Mouse (Mus musculus) kidney, postnatal 0 days (tissue): ENCODE results near the gene Ankrd33b. TPM values are rescaled to one million over a fixed set of nuclear protein-coding genes. Genes with fewer than 3 reads are reported as not detected.

Source experiments
- ATAC-seq: fragments of 200-750 bp; cut with Nextera tagmentation; replicated peaks from 2 replicates; pipeline ENCODE4 v1.8.0; 2017; ENCODE audit warnings: low read depth, moderate number of reproducible peaks, moderate TSS enrichment, moderate library complexity; ENCODE audit not compliant: low FRiP score
- DNase-seq: peaks from one replicate; pipeline ENCODE4 v3.0.0-alpha.2; 2016; ENCODE audit warnings: low spot score
- H3K27ac ChIP-seq: fragments of 300-500 bp; sonication (generic); 2 replicates; pipeline ENCODE4 v1.5.1; 2014; ENCODE audit warnings: mild to moderate bottlenecking
- H3K27me3 ChIP-seq: fragments of 300-500 bp; sonication (generic); 2 replicates; pipeline ENCODE4 v1.6.1; 2014; ENCODE audit warnings: low read length, mixed read lengths; ENCODE audit not compliant: insufficient read depth
- H3K36me3 ChIP-seq: fragments of 300-500 bp; sonication (generic); 2 replicates; pipeline ENCODE4 v1.6.1; 2014; ENCODE audit warnings: low read length, mixed read lengths; ENCODE audit not compliant: insufficient read depth
- H3K4me1 ChIP-seq: fragments of 300-500 bp; sonication (generic); replicated peaks from 2 replicates; pipeline ENCODE4 v1.6.1; 2014; ENCODE audit warnings: antibody characterized with exemption, low read length, mixed read lengths; ENCODE audit not compliant: insufficient read depth
- H3K4me2 ChIP-seq: fragments of 300-500 bp; sonication (generic); 2 replicates; pipeline ENCODE4 v1.6.1; 2014; ENCODE audit warnings: mild to moderate bottlenecking, low read length, moderate library complexity, mixed read lengths
- H3K4me3 ChIP-seq: fragments of 300-500 bp; sonication (generic); replicated peaks from 2 replicates; pipeline ENCODE4 v1.5.1; 2014; ENCODE audit warnings: low read depth, low read length
- H3K9ac ChIP-seq: fragments of 300-500 bp; sonication (generic); 2 replicates; pipeline ENCODE4 v1.6.1; 2014; ENCODE audit warnings: low read depth, low read length
- H3K9me3 ChIP-seq: fragments of 300-500 bp; sonication (generic); replicated peaks from 2 replicates; pipeline ENCODE4 v1.6.1; 2016; ENCODE audit warnings: low read length, inconsistent platforms, mixed read lengths
- CTCF ChIP-seq: IDR thresholded peaks from 2 replicates; pipeline ENCODE4 v1.5.1; 2016; ENCODE audit warnings: antibody characterized with exemption, low read depth, mild to moderate bottlenecking, moderate library complexity
- WGBS: fragments of 180-500 bp; shearing (Covaris S2); extraction: QIAGEN DNeasy Blood & Tissue Kit; methylation state at CpG from one replicate; pipeline ENCODE4 v1.1.7; 2014; 5-methylcytosine and 5-hydroxymethylcytosine counted together
- polyA plus RNA-seq: library from polyadenylated mRNA; unstranded; fragments of >200 nt; fragmentation: Nextera tagmentation; extraction: Ambion mirVana; gene quantifications from 2 replicates; pipeline ENCODE4 v1.2.1, GENCODE M21; 2015

Gene Ankrd33b
- polyA plus RNA-seq, 1 experiment from 2014 or later = 12.0 TPM

DNA sequence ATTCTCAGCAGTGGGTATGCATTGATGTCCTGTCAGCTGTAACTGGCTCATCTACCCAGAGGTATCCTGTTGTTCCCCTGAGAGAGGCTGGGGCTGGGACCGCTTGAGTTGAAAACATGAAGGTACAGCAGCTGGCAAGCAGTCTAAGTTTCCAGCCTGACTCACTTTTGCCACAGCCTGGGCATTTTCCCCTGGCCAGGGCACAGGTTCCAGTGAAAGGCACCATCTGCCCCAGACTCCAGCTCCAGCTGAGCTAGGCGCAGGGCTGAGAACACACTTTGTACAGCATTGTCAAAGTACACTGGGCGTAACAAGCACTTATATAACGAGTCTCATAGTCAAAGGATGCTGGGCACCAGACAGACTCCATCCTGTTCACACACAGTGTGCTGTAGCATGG, 113.6 kb downstream of the Ankrd33b start:
- Histone ChIP-seq H3K36me3 (no peaks in the 10 kb centered on the region), H3K9me3 (no peaks in the 10 kb centered on the region), H3K4me3 (no peak overlapping the region), H3K4me1 (0 out of 2 replicates have a peak, but pooled peaks cover 13% of the 10 kb centered on the region), H3K27ac (no peak overlapping the region), H3K27me3 (no peaks in the 10 kb centered on the region), H3K4me2 (no peak overlapping the region), H3K9ac (no peak overlapping the region)
- ATAC-seq = no peak
- WGBS = 88% methylated on average over 4 of the region's 4 CpGs
- no peak for TF ChIP-seq CTCF
- DNase-seq = no peak

DNA sequence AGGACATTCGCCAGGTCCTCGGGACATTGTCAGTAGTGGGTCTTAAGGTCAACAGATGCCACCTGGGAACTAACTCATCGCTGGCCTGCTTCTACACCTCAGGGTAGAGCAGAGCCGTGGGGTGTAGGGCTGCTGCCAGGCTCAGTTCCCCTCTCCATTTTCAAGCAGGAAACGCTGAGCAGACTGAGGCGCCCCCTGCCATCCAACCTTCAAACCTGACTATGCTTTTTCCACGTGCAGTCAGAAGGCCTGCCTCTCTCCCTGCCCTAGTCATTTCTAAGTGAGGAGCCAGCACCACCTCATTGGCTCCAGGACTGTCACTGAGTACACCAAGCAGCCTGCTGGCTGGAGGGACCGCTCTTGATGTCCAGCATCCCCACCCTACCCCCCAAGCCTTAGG, 114.1 kb downstream of the Ankrd33b start:
- DNase-seq = no peak
- Histone ChIP-seq H3K27ac (no peak overlapping the region), H3K4me2 (no peak overlapping the region), H3K36me3 (no peaks in the 10 kb centered on the region), H3K4me1 (0 out of 2 replicates have a peak, but pooled peaks cover 16% of the 10 kb centered on the region), H3K4me3 (no peak overlapping the region), H3K9me3 (no peaks in the 10 kb centered on the region), H3K9ac (no peak overlapping the region), H3K27me3 (no peaks in the 10 kb centered on the region)
- TF ChIP-seq CTCF = no peak
- WGBS = 61% methylated on average over 8 of the region's 8 CpGs
- no peak for ATAC-seq

GRCm38 (mm10) chr15:31252590-31253311, 114.8 kb downstream of the Ankrd33b start:
- H3K4me2 ChIP-seq = no peak overlapping the region
- DNase-seq (no peak), ATAC-seq (no peak)
- H3K27me3 ChIP-seq = no peaks in the 10 kb centered on the region
- H3K27ac ChIP-seq = no peak overlapping the region
- H3K4me1 ChIP-seq = 0 out of 2 replicates have a peak, but pooled peaks cover 16% of the 10 kb centered on the region
- WGBS = 89% methylated on average over 16 of the region's 16 CpGs
- no peak for TF ChIP-seq CTCF
- H3K9me3 ChIP-seq = no peaks in the 10 kb centered on the region
- no peak overlapping the region for H3K9ac ChIP-seq
- H3K4me3 ChIP-seq = no peak overlapping the region
- no peaks in the 10 kb centered on the region for H3K36me3 ChIP-seq

GRCm38 (mm10) chr15:31251189-31251588, 116.3 kb downstream of the Ankrd33b start:
- H3K9me3 ChIP-seq = no peaks in the 10 kb centered on the region
- ATAC-seq (no peak), DNase-seq (no peak)
- WGBS = 66% methylated on average over 6 of the region's 6 CpGs
- TF ChIP-seq CTCF = no peak
- no peak overlapping the region for H3K27ac ChIP-seq
- H3K4me1 ChIP-seq = peaks cover 7% of the 10 kb centered on the region; the same call in 1 of the 2 replicates
- no peak overlapping the region for H3K4me3 ChIP-seq
- H3K36me3 ChIP-seq = no peaks in the 10 kb centered on the region
- no peaks in the 10 kb centered on the region for H3K27me3 ChIP-seq
- H3K9ac ChIP-seq = no peak overlapping the region
- no peak overlapping the region for H3K4me2 ChIP-seq

DNA sequence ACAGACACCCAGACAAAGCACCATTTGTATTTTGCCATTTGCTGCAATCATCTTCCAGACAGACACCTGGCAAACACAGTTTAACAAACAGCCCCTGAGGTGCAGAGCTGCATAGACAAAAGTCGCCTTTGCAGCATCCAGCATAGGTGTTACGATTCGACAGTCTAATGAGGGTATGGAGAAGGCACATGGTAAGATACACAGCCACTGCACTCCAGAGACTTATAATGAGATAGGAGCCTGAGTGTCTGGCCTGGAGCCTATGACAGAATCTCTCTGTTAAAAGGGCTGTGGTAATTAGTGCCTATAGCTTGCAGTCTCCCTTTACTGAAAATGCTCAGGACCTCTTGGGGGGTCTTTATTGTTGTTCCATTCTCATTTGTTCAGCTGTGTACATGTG, 116.8 kb downstream of the Ankrd33b start:
- DNase-seq (no peak), ATAC-seq (no peak)
- peaks cover 7% of the 10 kb centered on the region; the same call in 1 of the 2 replicates for H3K4me1 ChIP-seq
- H3K9ac ChIP-seq = no peak overlapping the region
- H3K27me3 ChIP-seq = no peaks in the 10 kb centered on the region
- WGBS = 72% methylated on average over 3 of the region's 3 CpGs
- no peak overlapping the region for H3K27ac ChIP-seq
- H3K9me3 ChIP-seq = no peaks in the 10 kb centered on the region
- H3K36me3 ChIP-seq = no peaks in the 10 kb centered on the region
- H3K4me2 ChIP-seq = no peak overlapping the region
- TF ChIP-seq CTCF = no peak
- H3K4me3 ChIP-seq = no peak overlapping the region

DNA sequence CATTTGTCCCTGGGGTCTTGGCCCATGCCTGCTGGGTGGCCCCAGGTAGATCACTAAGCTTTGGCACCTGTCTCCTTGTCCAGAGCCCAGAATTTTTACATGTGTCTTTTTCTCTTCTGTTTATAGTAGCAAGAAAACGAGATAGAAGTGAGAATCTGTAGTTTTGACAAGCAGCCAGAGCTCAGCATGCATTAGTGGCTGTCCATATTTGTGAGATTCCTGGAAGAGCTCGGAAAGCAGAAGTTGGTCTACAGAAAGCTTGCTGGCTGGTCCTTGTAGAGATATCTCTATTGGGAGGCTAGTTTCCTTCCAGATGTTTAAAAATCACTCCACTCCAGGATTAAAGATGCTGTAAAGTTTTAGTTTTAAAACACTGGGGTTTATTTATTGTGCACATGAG, 117.5 kb downstream of the Ankrd33b start:
- TF ChIP-seq CTCF = no peak
- no peak for ATAC-seq

More for the DNA sequence above, 117.5 kb downstream of the Ankrd33b start:
- WGBS = 70% methylated on average over 2 of the region's 2 CpGs
- no peak overlapping the region for H3K4me3 ChIP-seq
- H3K9me3 ChIP-seq = no peaks in the 10 kb centered on the region
- peaks cover 7% of the 10 kb centered on the region; the same call in 1 of the 2 replicates for H3K4me1 ChIP-seq
- H3K27ac ChIP-seq = no peak overlapping the region
- H3K27me3 ChIP-seq = no peaks in the 10 kb centered on the region
- no peaks in the 10 kb centered on the region for H3K36me3 ChIP-seq
- H3K4me2 ChIP-seq = no peak overlapping the region
- DNase-seq = no peak
- no peak overlapping the region for H3K9ac ChIP-seq
